In genomic region chr8:84655336-84656190, GRCm38 (mm10) we compare ENCODE assay signal across 8 mouse cellular contexts. TPM values are rescaled to one million over a fixed set of nuclear protein-coding genes. Genes with fewer than 3 reads are reported as not detected.
A peak's percentile ranks its signal among the peaks of the same experiment; 100 is the strongest.
DNase-seq lines count a peak whose midpoint lies in the region; ATAC-seq and TF ChIP-seq lines count a peak whose summit lies in the region.

No protein-coding gene starts in this region.

- H3K27me3 ChIP-seq in megakaryocyte, embryonic 14.5 days (replicated peaks) = no peaks in the 10 kb centered on the region
- no peaks in the 10 kb centered on the region for H3K27me3 ChIP-seq in heart, embryonic 10.5 days (ENCODE audit: insufficient read depth, poor library complexity, severe bottlenecking)
- no peaks in the 10 kb centered on the region for H3K27me3 ChIP-seq in limb, embryonic 10.5 days (ENCODE audit: low read depth, poor library complexity, severe bottlenecking)
- H3K27me3 ChIP-seq in midbrain, postnatal 0 days (ENCODE audit: insufficient read depth, low read length) = peaks cover 9% of the 10 kb centered on the region; the same call in 1 of the 2 replicates

- DNase-seq in heart, embryonic 10.5 days (ENCODE audit: low spot score) = peak; percentile 92
- peak; percentile 89 for DNase-seq in limb, embryonic 10.5 days (ENCODE audit: low spot score)
- peak; percentile 82 for DNase-seq in midbrain, postnatal 0 days (ENCODE audit: low spot score)
- DNase-seq in frontal cortex, postnatal 25 days (ENCODE audit: low spot score in 2 of 2) = no peak
- no peak for DNase-seq in layer of hippocampus, postnatal 25 days (ENCODE audit: extremely low spot score in 1 of 2, low spot score in 1 of 2)
- no peak for DNase-seq in layer of hippocampus, postnatal 10 days (ENCODE audit: low spot score in 2 of 2)

- H3K4me2 ChIP-seq in midbrain, postnatal 0 days (ENCODE audit: low read depth, low read length, poor library complexity, severe bottlenecking) = peak overlapping the region; percentile 46

- H3K9me3 ChIP-seq in megakaryocyte, embryonic 14.5 days = no peaks in the 10 kb centered on the region
- no peaks in the 10 kb centered on the region for H3K9me3 ChIP-seq in heart, embryonic 10.5 days
- H3K9me3 ChIP-seq in limb, embryonic 10.5 days (replicated peaks) = no peaks in the 10 kb centered on the region
- no peaks in the 10 kb centered on the region for H3K9me3 ChIP-seq in midbrain, postnatal 0 days (ENCODE audit: low read length)

- H3K27ac ChIP-seq in heart, embryonic 10.5 days = peak overlapping the region; percentile 95
- peak overlapping the region; percentile 98 for H3K27ac ChIP-seq in limb, embryonic 10.5 days
- H3K27ac ChIP-seq in midbrain, postnatal 0 days (ENCODE audit: low read depth, low read length) = peak overlapping the region; percentile 27

- peak overlapping the region; percentile 91 for H3K4me3 ChIP-seq in megakaryocyte, embryonic 14.5 days (replicated peaks)
- peak overlapping the region; percentile 65 for H3K4me3 ChIP-seq in heart, embryonic 10.5 days
- peak overlapping the region; percentile 54 for H3K4me3 ChIP-seq in limb, embryonic 10.5 days
- H3K4me3 ChIP-seq in midbrain, postnatal 0 days (ENCODE audit: low read depth, low read length) = peak overlapping the region; percentile 25

- ATAC-seq in megakaryocyte, adult 5-6 weeks (ENCODE audit: poor library complexity, severe bottlenecking) = no peak
- peak; percentile 72 for ATAC-seq in midbrain, postnatal 0 days (ENCODE audit: low FRiP score)

- TF ChIP-seq CTCF in midbrain, postnatal 0 days (IDR thresholded peaks at IDR 0.05) = no peak

- 1% methylated on average over 15 of the region's 15 CpGs for WGBS in heart, embryonic 10.5 days
- under 1% methylated on average over 15 of the region's 15 CpGs for WGBS in limb, embryonic 10.5 days
- 5% methylated on average over 14 of the region's 15 CpGs for WGBS in midbrain, postnatal 0 days

- H3K36me3 ChIP-seq in megakaryocyte, embryonic 14.5 days (replicated peaks; ENCODE audit: low read length) = no peaks in the 10 kb centered on the region
- no peaks in the 10 kb centered on the region for H3K36me3 ChIP-seq in heart, embryonic 10.5 days
- H3K36me3 ChIP-seq in limb, embryonic 10.5 days = 0 out of 2 replicates have a peak, but pooled peaks cover 3% of the 10 kb centered on the region
- no peaks in the 10 kb centered on the region for H3K36me3 ChIP-seq in midbrain, postnatal 0 days (ENCODE audit: insufficient read depth, low read length)

- H3K9ac ChIP-seq in midbrain, postnatal 0 days (replicated peaks; ENCODE audit: low read length, poor library complexity, severe bottlenecking) = no peak overlapping the region; the same call in 1 of the 2 replicates

- H3K4me1 ChIP-seq in megakaryocyte, embryonic 14.5 days = peaks cover 58% of the 10 kb centered on the region
- H3K4me1 ChIP-seq in heart, embryonic 10.5 days = peaks cover 65% of the 10 kb centered on the region
- peaks cover 77% of the 10 kb centered on the region for H3K4me1 ChIP-seq in limb, embryonic 10.5 days
- peaks cover 11% of the 10 kb centered on the region; the same call in 1 of the 2 replicates for H3K4me1 ChIP-seq in midbrain, postnatal 0 days (ENCODE audit: insufficient read depth, low read length)

RNA-seq across cellular contexts. Expression of gene Ier2, which starts 7.1 kb away (rescaled TPM):
- 106 and 333 TPM in 2 replicates for polyA plus RNA-seq in megakaryocyte, embryonic 14.5 days (2012; ENCODE audit: insufficient read depth, low replicate concordance)
- 86.1 and 87.5 TPM in 2 replicates for total RNA-seq in megakaryocyte, adult 5-6 weeks (2015)
- total RNA-seq in megakaryocyte, adult 5-6 weeks (2017) = 62.7 and 65.3 TPM in 2 replicates
- polyA plus RNA-seq in heart, embryonic 10.5 days (2016; fragmentation: Nextera tagmentation; extraction: Ambion mirVana) = 71.6 and 103 TPM in 2 replicates
- polyA plus RNA-seq in limb, embryonic 10.5 days (2016; fragmentation: Nextera tagmentation; extraction: Ambion mirVana) = 199 and 229 TPM in 2 replicates
- total RNA-seq in midbrain, postnatal 0 days (2014; rRNA removed) = 3.9 and 4.3 TPM in 2 replicates
- polyA plus RNA-seq in midbrain, postnatal 0 days (2015; fragmentation: Nextera tagmentation; extraction: Ambion mirVana) = 12.8 and 14.7 TPM in 2 replicates
- 1 to 10 TPM; 8.8 to 9.6 TPM for total RNA-seq in layer of hippocampus, postnatal 25 days (2021)
- 10 to 100 TPM; 10.8 to 12.7 TPM for total RNA-seq in layer of hippocampus, postnatal 10 days (2021)

RNA-seq across cellular contexts. Expression of gene Trmt1, which starts 30.5 kb away (rescaled TPM):
- 107 and 120 TPM in 2 replicates for polyA plus RNA-seq in megakaryocyte, embryonic 14.5 days (2012; ENCODE audit: insufficient read depth, low replicate concordance)
- 29.5 and 35.9 TPM in 2 replicates for total RNA-seq in megakaryocyte, adult 5-6 weeks (2015)
- 37.6 and 40.4 TPM in 2 replicates for total RNA-seq in megakaryocyte, adult 5-6 weeks (2017)
- 59.8 and 64.6 TPM in 2 replicates for polyA plus RNA-seq in heart, embryonic 10.5 days (2016; fragmentation: Nextera tagmentation; extraction: Ambion mirVana)
- polyA plus RNA-seq in limb, embryonic 10.5 days (2016; fragmentation: Nextera tagmentation; extraction: Ambion mirVana) = 71.7 and 79.3 TPM in 2 replicates
- total RNA-seq in midbrain, postnatal 0 days (2014; rRNA removed) = 88.5 and 99.5 TPM in 2 replicates
- polyA plus RNA-seq in midbrain, postnatal 0 days (2015; fragmentation: Nextera tagmentation; extraction: Ambion mirVana) = 74.2 and 75.0 TPM in 2 replicates
- 100 to 1,000 TPM in 1 of 2 experiments, 10 to 100 TPM in 1; 83.4 to 101 TPM for total RNA-seq in layer of hippocampus, postnatal 25 days (2021)
- 100 to 1,000 TPM in 1 of 2 experiments, 10 to 100 TPM in 1; 99.8 to 105 TPM for total RNA-seq in layer of hippocampus, postnatal 10 days (2021)

RNA-seq across cellular contexts. Expression of gene Nacc1, which starts 32.1 kb away (rescaled TPM):
- polyA plus RNA-seq in megakaryocyte, embryonic 14.5 days (2012; ENCODE audit: insufficient read depth, low replicate concordance) = 144 and 266 TPM in 2 replicates
- 42.8 and 43.0 TPM in 2 replicates for total RNA-seq in megakaryocyte, adult 5-6 weeks (2015)
- total RNA-seq in megakaryocyte, adult 5-6 weeks (2017) = 31.8 and 36.8 TPM in 2 replicates
- 22.2 and 25.0 TPM in 2 replicates for polyA plus RNA-seq in heart, embryonic 10.5 days (2016; fragmentation: Nextera tagmentation; extraction: Ambion mirVana)
- polyA plus RNA-seq in limb, embryonic 10.5 days (2016; fragmentation: Nextera tagmentation; extraction: Ambion mirVana) = 31.7 and 32.0 TPM in 2 replicates
- 87.2 and 102 TPM in 2 replicates for total RNA-seq in midbrain, postnatal 0 days (2014; rRNA removed)
- 13.7 and 13.8 TPM in 2 replicates for polyA plus RNA-seq in midbrain, postnatal 0 days (2015; fragmentation: Nextera tagmentation; extraction: Ambion mirVana)
- total RNA-seq in layer of hippocampus, postnatal 25 days (2021) = 10 to 100 TPM; 88.9 to 91.0 TPM
- 10 to 100 TPM; 73.7 to 75.3 TPM for total RNA-seq in layer of hippocampus, postnatal 10 days (2021)

RNA-seq across cellular contexts. Expression of gene Lyl1, which starts 45.7 kb away (rescaled TPM):
- 347 and 510 TPM in 2 replicates for polyA plus RNA-seq in megakaryocyte, embryonic 14.5 days (2012; ENCODE audit: insufficient read depth, low replicate concordance)
- total RNA-seq in megakaryocyte, adult 5-6 weeks (2015) = 69.0 and 69.9 TPM in 2 replicates
- total RNA-seq in megakaryocyte, adult 5-6 weeks (2017) = 60.3 and 62.0 TPM in 2 replicates
- 18.5 and 19.3 TPM in 2 replicates for polyA plus RNA-seq in heart, embryonic 10.5 days (2016; fragmentation: Nextera tagmentation; extraction: Ambion mirVana)
- 4.6 and 4.7 TPM in 2 replicates for polyA plus RNA-seq in limb, embryonic 10.5 days (2016; fragmentation: Nextera tagmentation; extraction: Ambion mirVana)
- total RNA-seq in midbrain, postnatal 0 days (2014; rRNA removed) = 4.6 and 4.8 TPM in 2 replicates
- polyA plus RNA-seq in midbrain, postnatal 0 days (2015; fragmentation: Nextera tagmentation; extraction: Ambion mirVana) = 2.0 and 2.8 TPM in 2 replicates
- total RNA-seq in layer of hippocampus, postnatal 25 days (2021) = 1 to 10 TPM; 2.1 to 2.8 TPM
- 1 to 10 TPM; 4.0 to 5.4 TPM for total RNA-seq in layer of hippocampus, postnatal 10 days (2021)

Comparison
In these comparisons a context has a peak if more than half of its experiments do, and no peak if none do; other contexts are left out.
1. H3K4me3 ChIP-seq: peak in every context shown above with its lines; median percentile 91 in megakaryocyte, embryonic 14.5 days; 65 in heart, embryonic 10.5 days; 54 in limb, embryonic 10.5 days; 25 in midbrain, postnatal 0 days.
2. DNase-seq: peak in heart, embryonic 10.5 days (single experiment), limb, embryonic 10.5 days (single experiment) and midbrain, postnatal 0 days (single experiment); none in frontal cortex, postnatal 25 days (0 of 2), layer of hippocampus, postnatal 25 days (0 of 2) and layer of hippocampus, postnatal 10 days (0 of 2).
3. H3K27ac ChIP-seq: peak in every context shown above with its lines; median percentile 98 in limb, embryonic 10.5 days; 95 in heart, embryonic 10.5 days; 27 in midbrain, postnatal 0 days.
4. RNA of gene Ier2, which starts 7.1 kb away (total RNA-seq): 62.7 to 87.5 TPM in megakaryocyte, adult 5-6 weeks; 10.8 to 12.7 TPM in layer of hippocampus, postnatal 10 days, 8.8 to 9.6 TPM in layer of hippocampus, postnatal 25 days and 3.9 to 4.3 TPM in midbrain, postnatal 0 days; every median in the first group is over 4 times any median in the second.